Mouse (Mus musculus) bone marrow macrophage, adult 2 months (primary cell): Measurements from ENCODE around the gene Zc2hc1b. TPM values are rescaled to one million over a fixed set of nuclear protein-coding genes. Genes with fewer than 3 reads are reported as not detected.
"Not testable (repeated sequence)": the region's sequence is repeated elsewhere in the genome, so short reads cannot be mapped to it uniquely, and the experiment has no call there.

ENCODE experiments used
- H3K27ac ChIP-seq: 2 replicates; pipeline ENCODE4 v1.5.1; 2012; ENCODE audit warnings: low read depth, low read length; ENCODE audit not compliant: insufficient read depth
- H3K4me1 ChIP-seq: 2 replicates; pipeline ENCODE4 v1.6.1; 2012; ENCODE audit warnings: low read length; ENCODE audit not compliant: control insufficient read depth, insufficient read depth
- H3K4me3 ChIP-seq: 2 replicates; pipeline ENCODE4 v1.5.1; 2012; ENCODE audit warnings: mild to moderate bottlenecking, low read length, moderate library complexity; ENCODE audit not compliant: insufficient read depth
- CTCF ChIP-seq: IDR thresholded peaks from 2 replicates; pipeline ENCODE4 v1.5.1; 2012; ENCODE audit warnings: low read depth, mild to moderate bottlenecking, low read length, moderate library complexity
- POLR2A ChIP-seq: IDR thresholded peaks from 2 replicates; pipeline ENCODE4 v1.6.1; 2012; ENCODE audit warnings: mild to moderate bottlenecking, low read depth, low read length, borderline replicate concordance
- polyA plus RNA-seq: library from polyadenylated mRNA; stranded (reverse); fragments of >200 nt; gene quantifications from 2 replicates; pipeline ENCODE4 v1.2.4, GENCODE M21; 2012; ENCODE audit not compliant: missing spikeins, insufficient read depth, insufficient read length

Zc2hc1b gene
- polyA plus RNA-seq, 1 experiment: not detected

DNA sequence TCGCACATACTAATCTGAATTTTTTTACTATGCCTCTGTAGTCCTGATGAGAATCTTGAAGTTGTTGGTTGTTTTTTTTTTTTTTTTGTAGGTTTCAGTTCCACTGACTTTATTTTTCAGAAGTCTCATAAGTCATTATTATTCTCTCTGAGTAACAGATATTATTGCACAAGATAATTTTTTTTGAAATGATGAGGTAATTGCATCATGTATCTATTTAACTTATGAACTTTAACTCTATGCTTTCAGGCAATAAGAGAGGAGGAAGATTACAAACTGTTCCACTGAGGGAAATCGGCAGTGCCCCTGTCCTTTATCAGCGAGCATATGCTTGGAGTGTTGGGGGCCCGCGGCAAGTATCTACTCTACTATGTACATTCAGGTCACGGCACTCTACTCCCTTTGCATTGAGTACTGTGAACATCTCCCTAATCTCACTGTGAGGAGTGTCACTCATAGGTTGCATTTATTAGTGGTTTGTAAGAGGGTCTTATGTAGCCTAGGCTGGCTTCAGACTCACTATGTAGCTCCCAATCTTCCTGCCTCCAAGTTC, 24.0 kb upstream of the Zc2hc1b start:
- peaks cover 8% of the 10 kb centered on the region for H3K4me1 ChIP-seq
- no peak for TF ChIP-seq POLR2A
- TF ChIP-seq CTCF: no peak
- no peak overlapping the region for H3K4me3 ChIP-seq
- no peak overlapping the region for H3K27ac ChIP-seq

DNA sequence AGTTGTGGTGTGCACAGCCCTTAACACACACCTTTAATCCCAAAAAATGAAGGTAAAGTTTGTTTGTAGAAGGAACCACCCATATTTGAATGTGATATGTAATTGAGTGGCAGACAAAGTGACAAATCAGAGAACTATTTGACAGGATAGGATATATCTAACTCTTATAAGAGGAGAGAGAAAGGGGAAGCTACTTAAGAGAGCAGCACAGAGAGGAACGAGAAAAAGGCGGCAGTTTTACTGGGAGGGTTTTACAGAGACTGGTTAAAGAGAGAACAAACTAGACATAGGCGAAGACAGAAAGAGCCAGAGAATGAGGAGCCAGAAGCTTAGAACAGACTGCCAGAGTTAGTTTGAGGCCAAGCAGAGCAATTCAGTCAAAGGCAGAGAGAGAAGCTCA, 23.0 kb upstream of the Zc2hc1b start:
- Histone ChIP-seq H3K4me1 (peaks cover 8% of the 10 kb centered on the region), H3K27ac (peak overlapping the region; percentile 12; the same call in 1 of the 2 replicates), H3K4me3 (no peak overlapping the region)
- TF ChIP-seq POLR2A: no peak
- no peak for TF ChIP-seq CTCF

GRCm38 (mm10) chr10:13199234-13199633, 21.4 kb upstream of the Zc2hc1b start:
- H3K4me3 ChIP-seq: no peak overlapping the region
- TF ChIP-seq CTCF (no peak), POLR2A (no peak)
- H3K4me1 ChIP-seq: peaks cover 8% of the 10 kb centered on the region
- no peak overlapping the region for H3K27ac ChIP-seq

DNA sequence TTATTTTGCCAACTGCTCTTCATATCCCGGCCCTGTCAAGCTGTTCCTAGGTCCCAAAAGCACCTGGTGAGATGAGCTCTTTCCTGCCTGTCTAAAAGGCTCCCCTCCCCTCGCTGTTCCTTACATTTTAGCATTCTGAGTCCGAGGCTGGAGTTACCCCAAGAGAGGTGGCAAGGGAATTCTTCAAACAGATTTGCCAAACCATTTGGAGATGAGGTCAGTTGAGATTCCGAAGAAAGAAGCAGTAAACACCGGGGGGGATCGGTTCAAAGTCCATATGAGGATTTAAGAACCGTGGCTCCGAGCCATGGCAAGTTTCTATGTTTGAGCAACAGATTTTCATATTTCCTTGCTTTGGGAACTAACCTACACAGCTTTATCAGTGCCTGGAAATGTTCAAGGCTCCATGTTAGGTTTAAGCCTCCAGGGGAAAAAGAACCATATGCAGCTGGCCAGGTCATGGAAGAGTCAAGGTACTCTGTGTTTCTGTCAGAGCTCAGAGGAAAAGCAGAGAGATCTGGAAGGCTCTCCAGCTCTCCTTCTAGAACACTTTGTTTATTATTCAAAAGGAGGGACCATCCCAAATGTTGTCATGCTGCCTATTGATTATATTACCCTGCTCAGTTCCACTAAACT, 19.2 kb upstream of the Zc2hc1b start:
- no peak for TF ChIP-seq CTCF
- no peak for TF ChIP-seq POLR2A
- peaks cover 10% of the 10 kb centered on the region for H3K4me1 ChIP-seq
- no peak overlapping the region for H3K27ac ChIP-seq
- no peak overlapping the region for H3K4me3 ChIP-seq

DNA sequence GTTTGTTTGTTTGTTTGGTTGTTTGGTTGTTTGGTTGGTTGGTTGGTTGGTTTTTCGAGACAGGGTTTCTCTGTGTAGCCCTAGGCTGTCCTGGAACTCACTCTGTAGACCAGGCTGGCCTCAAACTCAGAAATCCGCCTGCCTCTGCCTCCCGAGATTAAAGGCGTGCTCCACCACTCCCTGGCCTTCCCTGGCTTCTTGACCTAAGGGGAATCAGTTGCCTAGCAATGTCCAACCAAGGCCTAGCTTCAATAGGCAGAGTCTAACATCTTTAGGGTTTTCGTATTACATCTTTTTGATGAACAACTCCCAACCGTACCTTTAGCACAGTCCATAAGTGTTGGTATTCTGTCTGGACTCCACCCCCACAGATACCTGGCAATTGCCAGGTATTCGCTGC, 15.7 kb upstream of the Zc2hc1b start:
- H3K4me3 ChIP-seq: peak overlapping the region; percentile 86; the same call in 1 of the 2 replicates
- not testable (repeated sequence) for H3K4me1 ChIP-seq, H3K27ac ChIP-seq

- Histone ChIP-seq H3K4me3 (peak within 1 kb of the TSS; percentile 86), H3K27ac (peak within 1 kb of the TSS; percentile 82), H3K4me1 (peaks cover 5% of the 10 kb centered on the region; the same call in 1 of the 2 replicates)
- no peak for TF ChIP-seq CTCF
- TF ChIP-seq POLR2A: no peak
Observed at GRCm38 (mm10) chr10:13192731-13193351, 15.0 kb upstream of the Zc2hc1b start, which contains the start of gene Ltv1. TSS of gene Ltv1 (minus strand) at chr10:13193168.

DNA sequence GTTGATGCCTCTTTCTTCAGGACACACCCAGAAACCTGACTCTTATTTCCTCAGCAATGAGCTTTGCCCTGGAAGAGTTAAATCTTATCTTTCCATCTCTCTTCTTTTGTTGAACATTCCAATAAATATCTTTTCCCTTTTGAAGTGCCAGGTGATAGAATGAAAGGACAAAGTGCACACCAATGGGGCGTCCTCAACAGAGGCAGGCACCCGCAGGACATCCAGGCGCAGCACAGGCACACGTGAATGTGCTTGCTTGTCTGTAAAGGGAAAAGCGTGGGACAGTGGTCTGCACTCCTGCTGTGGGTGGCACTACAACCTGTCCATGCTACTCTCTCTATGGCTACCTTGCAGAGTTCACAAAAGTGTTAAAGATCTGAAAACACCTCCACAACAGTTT, 12.1 kb upstream of the Zc2hc1b start:
- TF ChIP-seq CTCF (no peak), POLR2A (no peak)
- H3K4me3 ChIP-seq: no peak overlapping the region
- H3K27ac ChIP-seq: no peak overlapping the region
- H3K4me1 ChIP-seq: peaks cover 5% of the 10 kb centered on the region; the same call in 1 of the 2 replicates

- no peak overlapping the region for H3K4me3 ChIP-seq
- peaks cover 12% of the 10 kb centered on the region for H3K4me1 ChIP-seq
- no peak for TF ChIP-seq CTCF
- no peak for TF ChIP-seq POLR2A
- H3K27ac ChIP-seq: no peak overlapping the region
Observed at GRCm38 (mm10) chr10:13186754-13187153, 8.9 kb upstream of the Zc2hc1b start.

DNA sequence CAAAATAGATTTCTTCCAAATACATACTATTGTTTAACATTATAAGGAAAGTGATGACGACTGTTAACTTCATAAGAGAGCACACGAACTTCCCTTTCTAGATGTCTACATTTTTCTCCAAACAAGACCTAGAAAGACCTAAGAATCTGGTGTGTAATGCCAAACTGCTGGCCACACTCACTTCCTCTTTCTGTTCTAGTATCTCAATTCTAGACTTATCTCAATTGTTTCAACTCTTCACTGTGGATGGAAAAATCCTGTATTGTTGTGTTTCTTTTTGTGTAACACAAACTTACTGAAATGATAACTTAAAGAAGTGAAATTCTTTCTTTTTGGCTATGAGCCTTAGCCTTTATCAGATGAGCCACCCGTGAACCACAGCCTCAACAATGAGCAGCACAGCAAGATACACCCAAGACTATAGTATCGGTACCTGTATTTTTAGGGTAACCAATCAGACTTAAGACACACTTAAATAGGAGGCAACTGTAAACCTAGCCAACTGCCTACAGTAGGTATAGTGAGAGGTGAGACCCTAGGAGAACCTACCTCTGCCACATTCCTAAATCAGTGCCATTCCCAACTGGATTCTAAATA, 6.4 kb upstream of the Zc2hc1b start:
- peak overlapping the region; percentile 4; the same call in 1 of the 2 replicates for H3K27ac ChIP-seq
- H3K4me1 ChIP-seq: peaks cover 12% of the 10 kb centered on the region
- H3K4me3 ChIP-seq: no peak overlapping the region
- TF ChIP-seq POLR2A: no peak
- no peak for TF ChIP-seq CTCF

DNA sequence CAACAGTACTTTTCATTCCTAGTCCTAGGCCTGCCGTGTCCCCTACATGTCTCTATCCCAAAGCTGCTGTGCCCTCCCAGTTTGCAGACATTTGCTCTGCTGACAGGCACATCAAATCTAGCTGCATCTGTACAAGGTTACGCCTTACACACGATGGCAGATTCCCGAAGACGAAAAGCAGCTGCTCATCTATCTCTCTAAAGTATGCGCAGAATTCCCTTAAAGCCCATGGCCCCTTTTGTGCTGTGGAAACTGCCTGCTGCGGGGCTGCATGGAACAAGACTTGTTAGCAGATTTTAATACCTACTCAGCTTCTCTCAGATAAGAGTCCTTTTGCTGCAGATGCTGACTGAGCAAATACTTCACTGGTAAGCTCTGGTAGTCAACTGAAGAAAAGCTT, 2.4 kb upstream of the Zc2hc1b start:
- Histone ChIP-seq H3K27ac (no peak overlapping the region), H3K4me3 (no peak overlapping the region), H3K4me1 (peaks cover 12% of the 10 kb centered on the region)
- TF ChIP-seq POLR2A (no peak), CTCF (no peak)
